Mouse (Mus musculus): ENCODE results near the gene Fndc1. TPM values are rescaled to one million over a fixed set of nuclear protein-coding genes. Genes with fewer than 3 reads are reported as not detected.
A peak's percentile ranks its signal among the peaks of the same experiment; 100 is the strongest.

Gene Fndc1
- polyA plus RNA-seq, 1 experiment from 2014 or later = 19.7 TPM

DNA sequence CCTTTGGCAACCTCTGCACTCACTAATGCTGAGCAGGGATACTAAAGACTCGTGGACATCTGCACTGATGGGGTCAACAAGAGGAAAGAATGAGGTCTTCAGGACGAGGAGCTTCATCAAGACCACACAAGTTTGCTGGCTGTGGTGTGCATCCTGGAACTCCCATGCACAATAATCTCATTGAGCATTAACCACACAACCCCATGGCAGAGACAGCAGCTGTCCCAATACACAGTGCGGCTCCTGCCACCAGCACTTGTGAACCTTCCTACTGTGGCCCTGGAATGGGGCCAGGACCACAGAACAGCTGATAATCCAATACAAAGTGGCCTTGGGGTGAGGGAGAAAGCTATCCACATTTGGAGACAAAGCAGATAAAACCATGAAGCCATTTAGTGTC lies 36.6 kb downstream of the Fndc1 start:
- CTCF ChIA-PET = no interaction called here
- POLR2A ChIA-PET = no interaction called here
- no peak for ATAC-seq
- no peak for DNase-seq (ENCODE audit: low read depth, low spot score)
- no peak for TF ChIP-seq CTCF (IDR thresholded peaks at IDR 0.05)
- no peaks in the 10 kb centered on the region for H3K27me3 ChIP-seq
- in situ Hi-C loops (cut with MboI; ENCODE audit: low pct_unique_long_range_greater_than_20kb) = no loop called here

DNA sequence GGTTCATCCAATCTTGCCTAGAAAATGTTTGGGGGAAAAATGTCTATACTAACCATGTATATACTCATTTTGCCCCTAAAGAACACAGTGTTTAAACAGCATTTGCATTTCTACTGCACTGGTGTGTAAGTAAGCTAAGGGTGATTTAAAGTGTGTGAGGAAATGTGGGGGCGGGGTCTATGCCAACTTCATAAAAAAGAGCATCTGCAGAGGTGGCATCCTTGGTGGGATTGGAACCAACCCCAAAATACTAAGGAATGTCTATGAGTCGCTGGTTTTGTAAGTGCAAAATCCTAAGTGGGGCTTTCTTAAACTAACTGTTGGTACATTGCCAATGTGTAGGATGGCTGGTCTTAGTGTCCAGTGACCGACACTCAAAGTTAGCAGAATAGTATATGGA lies 53.0 kb downstream of the Fndc1 start:
- DNase-seq (ENCODE audit: low read depth, low spot score) (no peak), ATAC-seq (no peak)
- ChIA-PET CTCF (no interaction called here), POLR2A (no interaction called here)
- in situ Hi-C loops (cut with MboI; ENCODE audit: low pct_unique_long_range_greater_than_20kb) = no loop called here
- no peak for TF ChIP-seq CTCF (IDR thresholded peaks at IDR 0.05)
- H3K27me3 ChIP-seq = no peaks in the 10 kb centered on the region

DNA sequence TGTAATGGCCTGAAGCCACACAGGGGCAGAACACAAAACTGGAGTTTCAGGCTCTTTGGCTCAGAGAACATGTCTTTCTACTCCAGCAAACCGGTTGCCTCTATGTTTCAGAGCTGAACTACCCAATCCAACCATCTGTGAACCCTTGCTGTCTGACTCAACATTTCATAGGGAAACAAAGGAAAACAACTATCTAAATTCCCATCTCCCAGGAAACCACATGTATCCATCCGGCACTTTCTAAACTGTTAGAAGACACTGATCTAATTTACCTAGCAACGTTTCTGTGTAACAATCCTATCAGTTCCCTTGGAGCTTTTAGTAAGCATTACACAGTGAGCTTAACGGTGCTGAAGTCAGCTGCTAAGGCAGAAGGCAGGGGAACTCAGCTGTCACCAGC lies 67.3 kb downstream of the Fndc1 start:
- H3K27me3 ChIP-seq = no peaks in the 10 kb centered on the region
- no peak for TF ChIP-seq CTCF (IDR thresholded peaks at IDR 0.05)
- CTCF ChIA-PET = interaction anchor here (1.6 kb wide), 1 partner anchor 10 kb away, joined by 7 read pairs; no protein-coding TSS in a partner anchor
- in situ Hi-C loops (cut with MboI; ENCODE audit: low pct_unique_long_range_greater_than_20kb) = no loop called here
- ATAC-seq = peak; percentile 26
- DNase-seq (ENCODE audit: low read depth, low spot score) = no peak
- POLR2A ChIA-PET = no interaction called here

DNA sequence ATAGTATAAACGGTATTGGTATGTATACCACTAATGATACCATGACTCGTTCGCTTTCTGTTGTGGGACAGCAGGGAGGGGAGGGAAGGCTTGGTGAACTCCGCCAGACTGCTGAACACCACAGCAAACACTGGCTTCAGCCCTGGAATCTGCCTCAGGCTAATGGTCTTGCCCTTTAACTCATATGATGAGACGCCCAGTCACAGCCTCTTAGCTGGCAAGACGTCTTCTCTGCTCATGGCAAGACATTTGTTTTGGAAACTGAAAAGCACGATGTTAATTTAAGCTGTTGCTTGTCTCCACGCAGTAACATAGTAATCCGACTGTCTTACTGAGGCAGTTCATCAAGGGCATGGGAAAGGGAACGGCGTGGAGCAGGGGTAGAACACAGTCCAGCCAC lies 72.1 kb downstream of the Fndc1 start:
- in situ Hi-C loops (cut with MboI; ENCODE audit: low pct_unique_long_range_greater_than_20kb) = no loop called here
- H3K27me3 ChIP-seq = no peaks in the 10 kb centered on the region
- no peak for TF ChIP-seq CTCF (IDR thresholded peaks at IDR 0.05)
- no peak for DNase-seq (ENCODE audit: low read depth, low spot score)
- ChIA-PET CTCF (interaction anchor here (1.1 kb wide), 1 partner anchor 22 kb away, joined by 3 read pairs; no protein-coding TSS in a partner anchor), POLR2A (no interaction called here)
- ATAC-seq = no peak

DNA sequence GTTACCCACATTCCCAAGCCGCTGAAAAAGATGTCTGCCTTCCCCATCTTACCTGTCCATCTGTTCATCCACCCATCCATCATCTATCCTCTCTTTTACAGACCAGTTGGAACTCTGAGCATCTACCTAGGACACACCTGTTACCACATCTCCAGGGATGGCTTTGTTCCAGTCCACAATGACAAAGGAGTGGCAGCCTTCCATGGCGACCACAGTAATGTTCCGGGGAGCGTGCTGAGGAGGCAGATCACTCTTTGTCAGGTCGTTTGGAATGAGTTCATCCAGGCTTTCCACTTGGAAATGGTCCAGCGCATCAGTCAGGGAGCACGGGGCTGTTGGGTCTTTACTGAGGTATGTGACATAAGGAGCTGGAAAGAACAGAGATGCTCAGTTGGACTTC lies 73.7 kb downstream of the Fndc1 start:
- POLR2A ChIA-PET = no interaction called here
- no peak for TF ChIP-seq CTCF (IDR thresholded peaks at IDR 0.05)
- in situ Hi-C loops (cut with MboI; ENCODE audit: low pct_unique_long_range_greater_than_20kb) = no loop called here
- DNase-seq (ENCODE audit: low read depth, low spot score) (no peak), ATAC-seq (no peak)
- no peaks in the 10 kb centered on the region for H3K27me3 ChIP-seq
- CTCF ChIA-PET = no interaction called here

DNA sequence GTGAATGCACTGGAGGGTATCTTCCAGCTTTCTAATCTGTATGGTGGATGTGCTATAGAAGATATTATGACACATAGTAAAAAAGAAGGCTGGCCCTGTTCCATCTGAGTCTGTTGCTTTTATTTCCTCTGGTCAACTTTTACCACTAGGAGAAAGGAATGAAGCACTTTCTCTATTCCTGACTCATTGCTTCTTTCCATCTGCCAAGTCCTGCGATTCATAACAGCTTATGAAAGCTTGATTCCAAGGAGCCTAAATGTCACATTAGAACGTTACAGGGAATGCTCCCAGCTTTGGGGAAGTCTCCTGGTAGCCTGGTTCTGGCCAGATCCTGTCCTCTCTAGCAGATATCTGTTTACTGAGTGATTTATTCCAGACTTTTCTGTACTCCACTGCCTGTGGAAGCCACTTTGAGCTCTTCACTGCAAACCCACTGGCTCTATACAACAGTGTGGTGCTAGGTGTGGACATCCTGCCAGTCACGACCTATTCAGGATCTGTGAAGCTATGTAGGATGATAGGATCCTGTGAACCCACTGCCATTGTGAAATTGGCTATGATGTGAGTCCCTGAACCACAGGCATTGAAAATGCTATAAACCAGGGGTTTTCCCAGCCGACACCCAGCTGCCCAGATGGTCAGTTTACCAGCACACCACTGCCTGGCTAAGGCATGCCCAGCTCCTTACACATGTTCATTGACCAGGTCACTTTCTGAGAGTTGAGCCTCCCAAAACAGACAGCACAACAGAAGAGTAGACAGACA lies 77.9 kb downstream of the Fndc1 start:
- ATAC-seq = no peak
- ChIA-PET POLR2A (no interaction called here), CTCF (interaction anchor here (2.6 kb wide), 1 partner anchor 10 kb away, joined by 7 read pairs; no protein-coding TSS in a partner anchor)
- no peak for DNase-seq (ENCODE audit: low read depth, low spot score)
- in situ Hi-C loops (cut with MboI; ENCODE audit: low pct_unique_long_range_greater_than_20kb) = no loop called here
- TF ChIP-seq CTCF (IDR thresholded peaks at IDR 0.05) = no peak
- H3K27me3 ChIP-seq = no peaks in the 10 kb centered on the region

DNA sequence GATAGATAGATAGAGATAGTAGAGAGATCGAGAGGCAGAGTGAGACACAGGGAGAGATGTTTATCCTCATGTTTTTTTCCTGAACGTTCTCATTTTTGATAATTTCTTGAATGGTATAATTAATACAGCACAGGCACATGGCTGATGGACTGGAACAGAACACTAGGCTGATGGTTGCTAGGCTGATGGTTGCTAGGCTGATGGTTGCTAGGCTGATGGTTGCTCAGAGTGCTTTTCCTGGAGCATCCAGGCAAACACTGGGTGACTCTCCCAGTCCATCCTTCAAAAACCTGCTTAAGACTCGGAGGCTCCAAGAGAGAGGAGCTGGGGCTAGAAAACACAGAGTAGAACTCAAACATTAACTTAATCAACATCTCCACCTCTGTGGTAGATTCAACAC lies 80.3 kb downstream of the Fndc1 start:
- CTCF ChIA-PET = no interaction called here
- ATAC-seq (no peak), DNase-seq (ENCODE audit: low read depth, low spot score) (no peak)
- POLR2A ChIA-PET = interaction anchor here (0.7 kb wide), 1 partner anchor 311 kb away, joined by 4 read pairs; no protein-coding TSS in a partner anchor
- no peaks in the 10 kb centered on the region for H3K27me3 ChIP-seq
- no peak for TF ChIP-seq CTCF (IDR thresholded peaks at IDR 0.05)
- in situ Hi-C loops (cut with MboI; ENCODE audit: low pct_unique_long_range_greater_than_20kb) = no loop called here

DNA sequence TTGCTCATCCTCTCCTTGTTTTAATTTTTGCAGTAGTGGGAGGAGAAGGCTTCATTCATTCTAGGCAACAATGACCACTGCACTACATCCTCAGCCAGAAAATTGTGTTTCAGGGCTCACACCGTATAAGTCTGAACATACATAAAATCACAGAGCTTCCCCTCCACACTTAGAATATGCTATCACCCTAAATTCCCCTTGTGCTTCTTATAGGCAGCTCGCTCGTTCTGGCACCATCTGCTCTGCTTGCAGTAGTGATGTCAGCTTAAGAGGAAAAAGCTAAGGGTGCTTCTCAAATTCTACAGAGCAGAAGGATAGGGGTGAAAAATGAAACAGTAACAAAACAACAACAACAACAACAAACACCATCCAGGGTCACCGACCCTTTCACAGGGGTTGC lies 82.1 kb downstream of the Fndc1 start:
- CTCF ChIA-PET = interaction anchor here (1.7 kb wide), 1 partner anchor 62 kb away, joined by 3 read pairs; no protein-coding TSS in a partner anchor
- ATAC-seq = no peak

DNA sequence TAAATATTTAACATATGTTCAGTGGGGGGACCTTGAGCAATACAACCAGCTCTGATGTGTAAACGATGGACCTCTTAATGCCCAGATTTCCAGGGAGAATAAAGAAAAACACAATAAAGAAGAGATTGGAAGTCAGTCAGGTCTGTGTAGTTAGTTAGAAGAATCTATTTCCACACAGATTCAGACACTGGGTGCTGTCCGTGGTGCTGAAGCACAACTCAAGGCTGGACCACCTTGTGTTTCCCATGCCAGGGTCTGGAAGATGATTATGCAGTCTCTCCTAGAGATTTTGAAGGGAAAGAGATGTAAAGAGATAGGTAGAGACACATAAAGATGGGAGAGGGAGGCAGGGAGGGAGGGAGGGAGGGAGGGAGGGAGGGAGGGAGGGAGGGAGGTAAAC lies 86.1 kb downstream of the Fndc1 start:
- CTCF ChIA-PET = no interaction called here
- DNase-seq (ENCODE audit: low read depth, low spot score) (no peak), ATAC-seq (no peak)
- no peak for TF ChIP-seq CTCF (IDR thresholded peaks at IDR 0.05)
- no peaks in the 10 kb centered on the region for H3K27me3 ChIP-seq
- POLR2A ChIA-PET = no interaction called here
- in situ Hi-C loops (cut with MboI; ENCODE audit: low pct_unique_long_range_greater_than_20kb) = no loop called here

More for the DNA sequence above, 82.1 kb downstream of the Fndc1 start:
- in situ Hi-C loops (cut with MboI; ENCODE audit: low pct_unique_long_range_greater_than_20kb) = no loop called here
- POLR2A ChIA-PET = no interaction called here
- TF ChIP-seq CTCF (IDR thresholded peaks at IDR 0.05) = no peak
- no peak for DNase-seq (ENCODE audit: low read depth, low spot score)
- no peaks in the 10 kb centered on the region for H3K27me3 ChIP-seq

DNA sequence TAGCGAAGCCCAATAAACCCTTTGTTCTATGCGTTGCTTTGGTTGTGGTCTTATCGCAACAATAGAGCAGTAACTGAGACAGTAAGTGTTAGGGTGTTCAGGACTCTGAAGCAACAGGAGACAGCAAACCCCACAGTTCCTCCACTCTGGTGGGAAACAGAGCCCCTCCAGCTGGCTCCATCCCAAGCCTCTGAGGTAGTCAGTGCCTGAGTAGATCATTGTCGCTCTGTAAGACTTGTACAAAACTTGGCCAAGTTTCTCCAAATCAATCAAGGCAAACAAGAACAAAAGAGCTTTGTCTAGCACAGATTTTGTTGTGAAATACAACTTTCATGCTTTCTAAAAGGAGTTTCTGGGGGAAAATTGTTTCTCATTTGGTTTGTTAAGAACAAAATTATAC lies 104.1 kb downstream of the Fndc1 start:
- ATAC-seq (no peak), DNase-seq (ENCODE audit: low read depth, low spot score) (no peak)
- H3K27me3 ChIP-seq = no peaks in the 10 kb centered on the region
- CTCF ChIA-PET = interaction anchor here (1.3 kb wide), 1 partner anchor 10 kb away, joined by 3 read pairs; no protein-coding TSS in a partner anchor
- in situ Hi-C loops (cut with MboI; ENCODE audit: low pct_unique_long_range_greater_than_20kb) = no loop called here
- no peak for TF ChIP-seq CTCF (IDR thresholded peaks at IDR 0.05)
- POLR2A ChIA-PET = no interaction called here

DNA sequence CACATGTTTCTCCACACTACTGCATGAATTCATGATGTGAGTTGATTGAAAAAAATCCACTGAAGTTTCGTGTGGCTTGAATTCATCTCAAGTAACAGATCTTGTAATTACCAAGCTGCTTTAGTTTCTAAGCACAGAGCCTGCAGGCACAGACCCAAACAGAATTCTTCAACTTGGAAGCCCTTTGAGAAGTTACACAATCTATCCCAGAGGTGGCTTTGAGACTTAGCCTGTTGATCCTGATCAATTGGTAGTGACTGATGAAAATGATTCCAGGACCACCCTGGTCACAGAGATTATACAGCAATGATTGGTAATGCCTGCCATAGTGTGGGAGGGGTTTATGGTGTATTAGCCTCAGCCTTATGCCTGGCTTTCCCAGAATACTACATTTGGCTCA lies 108.2 kb downstream of the Fndc1 start:
- ChIA-PET CTCF (no interaction called here), POLR2A (interaction anchor here (0.5 kb wide), 1 partner anchor 13 kb away, joined by 5 read pairs; no protein-coding TSS in a partner anchor)
- no peaks in the 10 kb centered on the region for H3K27me3 ChIP-seq
- in situ Hi-C loops (cut with MboI; ENCODE audit: low pct_unique_long_range_greater_than_20kb) = no loop called here
- DNase-seq (ENCODE audit: low read depth, low spot score) = no peak
- no peak for TF ChIP-seq CTCF (IDR thresholded peaks at IDR 0.05)
- ATAC-seq = no peak

DNA sequence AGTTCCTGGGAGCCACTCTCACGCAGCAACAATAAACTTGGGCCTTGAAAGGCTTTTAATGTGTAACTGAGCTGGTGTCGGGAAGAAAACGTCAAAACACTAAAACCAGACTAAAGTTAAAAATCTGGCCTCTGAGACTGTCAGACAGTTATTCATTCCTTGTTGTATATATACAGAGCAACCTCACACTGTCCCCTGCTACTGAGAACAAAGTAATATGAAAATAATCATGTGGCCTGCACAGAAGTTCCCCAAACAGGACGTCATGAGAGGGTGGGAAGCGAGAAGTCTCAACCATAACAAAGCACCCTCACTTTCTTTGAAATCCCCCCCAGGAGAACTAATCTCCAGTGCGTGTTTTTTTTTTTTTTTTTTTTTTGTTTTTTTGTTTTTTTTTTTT lies 109.2 kb downstream of the Fndc1 start:
- no peaks in the 10 kb centered on the region for H3K27me3 ChIP-seq
- ATAC-seq (no peak), DNase-seq (ENCODE audit: low read depth, low spot score) (no peak)
- in situ Hi-C loops (cut with MboI; ENCODE audit: low pct_unique_long_range_greater_than_20kb) = no loop called here
- ChIA-PET POLR2A (no interaction called here), CTCF (no interaction called here)
- no peak for TF ChIP-seq CTCF (IDR thresholded peaks at IDR 0.05)

All from Patski (cell line).